Mouse (Mus musculus): ENCODE results near the gene Ergic1. TPM values are rescaled to one million over a fixed set of nuclear protein-coding genes. Genes with fewer than 3 reads are reported as not detected.

The Ergic1 gene
- polyA plus RNA-seq, 2 experiments = 157 to 222 TPM

- 91% methylated on average over 6 of the region's 6 CpGs for WGBS
- no peak for DNase-seq (ENCODE audit: low spot score)
- Histone ChIP-seq H3K36me3 (ENCODE audit: control insufficient read depth, insufficient read depth, low read length) (peaks cover 44% of the 10 kb centered on the region), H3K9ac (ENCODE audit: low read depth, low read length, severe bottlenecking) (no peak overlapping the region), H3K4me3 (replicated peaks; ENCODE audit: low read length) (no peak overlapping the region), H3K4me2 (replicated peaks; ENCODE audit: low read depth, low read length, severe bottlenecking) (no peak overlapping the region), H3K27me3 (ENCODE audit: control insufficient read depth, insufficient read depth, low read length) (no peaks in the 10 kb centered on the region), H3K4me1 (ENCODE audit: control insufficient read depth, insufficient read depth, low read length) (peaks cover 15% of the 10 kb centered on the region), H3K27ac (replicated peaks; ENCODE audit: low read depth, low read length) (no peak overlapping the region), H3K9me3 (ENCODE audit: control insufficient read depth, low read length) (0 out of 2 replicates have a peak, but pooled peaks cover 2% of the 10 kb centered on the region)
- no peak for TF ChIP-seq POLR2A (IDR thresholded peaks at IDR 0.05; ENCODE audit: borderline replicate concordance, extremely low read depth, insufficient read depth, insufficient read length)
- no peak for ATAC-seq (ENCODE audit: low FRiP score, low read depth)
These were observed 2.2 kb downstream of the Ergic1 start for GRCm38 (mm10) chr17:26563476-26563875.

- H3K27me3 ChIP-seq (ENCODE audit: control insufficient read depth, insufficient read depth, low read length) = no peaks in the 10 kb centered on the region
- ATAC-seq (ENCODE audit: low FRiP score, low read depth) = no peak
These were observed 3.1 kb downstream of the Ergic1 start for GRCm38 (mm10) chr17:26564439-26564838.

GRCm38 (mm10) chr17:26567142-26567817, 6.0 kb downstream of the Ergic1 start:
- H3K27ac ChIP-seq (replicated peaks; ENCODE audit: low read depth, low read length) = no peak overlapping the region

More at GRCm38 (mm10) chr17:26564439-26564838, 3.1 kb downstream of the Ergic1 start:
- no peak for DNase-seq (ENCODE audit: low spot score)
- H3K27ac ChIP-seq (replicated peaks; ENCODE audit: low read depth, low read length) = no peak overlapping the region
- H3K36me3 ChIP-seq (ENCODE audit: control insufficient read depth, insufficient read depth, low read length) = peaks cover 53% of the 10 kb centered on the region
- H3K9me3 ChIP-seq (ENCODE audit: control insufficient read depth, low read length) = 0 out of 2 replicates have a peak, but pooled peaks cover 4% of the 10 kb centered on the region
- peaks cover 15% of the 10 kb centered on the region for H3K4me1 ChIP-seq (ENCODE audit: control insufficient read depth, insufficient read depth, low read length)
- no peak overlapping the region for H3K4me3 ChIP-seq (replicated peaks; ENCODE audit: low read length)
- no peak overlapping the region for H3K4me2 ChIP-seq (replicated peaks; ENCODE audit: low read depth, low read length, severe bottlenecking)
- no peak overlapping the region for H3K9ac ChIP-seq (ENCODE audit: low read depth, low read length, severe bottlenecking)
- TF ChIP-seq POLR2A (IDR thresholded peaks at IDR 0.05; ENCODE audit: borderline replicate concordance, extremely low read depth, insufficient read depth, insufficient read length) = no peak
- 90% methylated on average over 9 of the region's 9 CpGs for WGBS

GRCm38 (mm10) chr17:26567818-26568173, 6.5 kb downstream of the Ergic1 start:
- Histone ChIP-seq H3K4me1 (ENCODE audit: control insufficient read depth, insufficient read depth, low read length) (peaks cover 2% of the 10 kb centered on the region; the same call in 1 of the 2 replicates), H3K4me3 (replicated peaks; ENCODE audit: low read length) (no peak overlapping the region), H3K27me3 (ENCODE audit: control insufficient read depth, insufficient read depth, low read length) (no peaks in the 10 kb centered on the region), H3K36me3 (ENCODE audit: control insufficient read depth, insufficient read depth, low read length) (peaks cover 69% of the 10 kb centered on the region), H3K4me2 (replicated peaks; ENCODE audit: low read depth, low read length, severe bottlenecking) (no peak overlapping the region), H3K27ac (replicated peaks; ENCODE audit: low read depth, low read length) (no peak overlapping the region), H3K9me3 (ENCODE audit: control insufficient read depth, low read length) (0 out of 2 replicates have a peak, but pooled peaks cover 4% of the 10 kb centered on the region), H3K9ac (ENCODE audit: low read depth, low read length, severe bottlenecking) (no peak overlapping the region)
- WGBS = 95% methylated on average over 4 of the region's 4 CpGs
- no peak for DNase-seq (ENCODE audit: low spot score)
- TF ChIP-seq POLR2A (IDR thresholded peaks at IDR 0.05; ENCODE audit: borderline replicate concordance, extremely low read depth, insufficient read depth, insufficient read length) = no peak
- ATAC-seq (ENCODE audit: low FRiP score, low read depth) = no peak

More at GRCm38 (mm10) chr17:26567142-26567817, 6.0 kb downstream of the Ergic1 start:
- Histone ChIP-seq H3K4me2 (replicated peaks; ENCODE audit: low read depth, low read length, severe bottlenecking) (no peak overlapping the region), H3K36me3 (ENCODE audit: control insufficient read depth, insufficient read depth, low read length) (peaks cover 69% of the 10 kb centered on the region), H3K9ac (ENCODE audit: low read depth, low read length, severe bottlenecking) (no peak overlapping the region), H3K4me3 (replicated peaks; ENCODE audit: low read length) (no peak overlapping the region), H3K27me3 (ENCODE audit: control insufficient read depth, insufficient read depth, low read length) (no peaks in the 10 kb centered on the region), H3K9me3 (ENCODE audit: control insufficient read depth, low read length) (0 out of 2 replicates have a peak, but pooled peaks cover 4% of the 10 kb centered on the region), H3K4me1 (ENCODE audit: control insufficient read depth, insufficient read depth, low read length) (peaks cover 7% of the 10 kb centered on the region)
- no peak for TF ChIP-seq POLR2A (IDR thresholded peaks at IDR 0.05; ENCODE audit: borderline replicate concordance, extremely low read depth, insufficient read depth, insufficient read length)
- DNase-seq (ENCODE audit: low spot score) (no peak), ATAC-seq (ENCODE audit: low FRiP score, low read depth) (no peak)
- WGBS = 43% methylated on average over 8 of the region's 8 CpGs

- Histone ChIP-seq H3K4me1 (ENCODE audit: control insufficient read depth, insufficient read depth, low read length) (0 out of 2 replicates have a peak, but pooled peaks cover 2% of the 10 kb centered on the region), H3K4me3 (replicated peaks; ENCODE audit: low read length) (no peak overlapping the region), H3K27me3 (ENCODE audit: control insufficient read depth, insufficient read depth, low read length) (no peaks in the 10 kb centered on the region), H3K9ac (ENCODE audit: low read depth, low read length, severe bottlenecking) (no peak overlapping the region), H3K9me3 (ENCODE audit: control insufficient read depth, low read length) (0 out of 2 replicates have a peak, but pooled peaks cover 4% of the 10 kb centered on the region), H3K4me2 (replicated peaks; ENCODE audit: low read depth, low read length, severe bottlenecking) (no peak overlapping the region), H3K27ac (replicated peaks; ENCODE audit: low read depth, low read length) (no peak overlapping the region), H3K36me3 (ENCODE audit: control insufficient read depth, insufficient read depth, low read length) (peaks cover 57% of the 10 kb centered on the region)
- WGBS = 85% methylated on average over 4 of the region's 4 CpGs
- no peak for TF ChIP-seq POLR2A (IDR thresholded peaks at IDR 0.05; ENCODE audit: borderline replicate concordance, extremely low read depth, insufficient read depth, insufficient read length)
- DNase-seq (ENCODE audit: low spot score) (no peak), ATAC-seq (ENCODE audit: low FRiP score, low read depth) (no peak)
These were observed 8.5 kb downstream of the Ergic1 start for GRCm38 (mm10) chr17:26569594-26570350.

Measured in limb, embryonic 14.5 days (tissue).